ENCODE assay signal across 16 mouse cellular contexts in the genomic region with DNA sequence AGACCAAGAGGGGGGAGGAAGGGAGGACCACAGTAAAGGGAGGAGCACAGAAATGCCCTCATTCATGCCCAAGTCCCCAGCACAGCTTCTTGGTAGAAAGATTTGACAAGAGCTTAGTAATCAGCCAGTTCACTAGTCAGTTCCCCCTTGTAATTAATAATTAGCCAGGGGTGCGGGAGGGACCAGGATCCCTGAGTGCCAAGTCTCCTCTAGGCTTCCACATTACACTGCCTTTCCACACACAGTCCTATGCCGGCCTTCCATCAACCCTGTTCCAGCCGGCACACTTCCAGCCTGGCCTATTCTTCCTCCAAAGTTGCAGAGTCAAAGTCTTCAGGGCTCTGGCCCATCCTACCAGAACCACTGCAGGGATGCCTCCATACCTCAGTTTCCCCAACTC. TPM values are rescaled to one million over a fixed set of nuclear protein-coding genes. Genes with fewer than 3 reads are reported as not detected.
DNase-seq lines count a peak whose midpoint lies in the region; ATAC-seq and TF ChIP-seq lines count a peak whose summit lies in the region.
"Had no signal": no experiment of that assay in that cellular context is flagged by ENCODE, and none has a peak within 500 bp of the region (broad histone marks: within the 10 kb centered on the region; RNA-seq: fewer than 3 reads in every experiment).

No protein-coding gene starts in this region.

- whole genome bisulfite sequencing in hindbrain, embryonic 10.5 days, result 94% methylated on average over 3 of the region's 3 CpGs
- WGBS in hindbrain, embryonic 16.5 days, result 84% methylated on average over 3 of the region's 3 CpGs
- WGBS in intestine, embryonic 16.5 days, result 70% methylated on average over 3 of the region's 3 CpGs
- WGBS in kidney, embryonic 16.5 days, result 63% methylated on average over 3 of the region's 3 CpGs
- WGBS in liver, embryonic 15.5 days (ENCODE audit: insufficient replicate concordance), result 72% methylated on average over 3 of the region's 3 CpGs

- intact Hi-C loops in heart, postnatal 10 days (cut with DNase I), result no loop called here

- TF ChIP-seq CTCF in layer of hippocampus, adult 2 months (conservative IDR thresholded peaks at IDR 0.05), result no peak

- no peak for ATAC-seq in hindbrain, embryonic 16.5 days
- peak; percentile 54 for ATAC-seq in intestine, embryonic 16.5 days
- ATAC-seq in kidney, embryonic 16.5 days (ENCODE audit: low FRiP score, low TSS enrichment), result peak; percentile 53
- no peak for ATAC-seq in liver, embryonic 15.5 days (ENCODE audit: insufficient read depth)
- ATAC-seq: forebrain, embryonic 16.5 days; inflammation-experienced regulatory T-cells, adult 6 months had no signal

- H3K4me2 ChIP-seq in hindbrain, embryonic 16.5 days (ENCODE audit: low read length), result no peak overlapping the region
- H3K4me2 ChIP-seq in intestine, embryonic 16.5 days (ENCODE audit: low read depth, low read length), result peak overlapping the region; percentile 37
- H3K4me2 ChIP-seq in kidney, embryonic 16.5 days (replicated peaks; ENCODE audit: low read depth, low read length), result no peak overlapping the region
- peak overlapping the region; percentile 29; the same call in 1 of the 2 replicates for H3K4me2 ChIP-seq in liver, embryonic 15.5 days
- H3K4me2 ChIP-seq: limb, embryonic 12.5 days had no signal

- no peaks in the 10 kb centered on the region for H3K9me3 ChIP-seq in hindbrain, embryonic 10.5 days
- no peaks in the 10 kb centered on the region for H3K9me3 ChIP-seq in hindbrain, embryonic 16.5 days (ENCODE audit: control insufficient read depth, low read length)
- no peaks in the 10 kb centered on the region for H3K9me3 ChIP-seq in intestine, embryonic 16.5 days (ENCODE audit: control insufficient read depth, low read length)
- H3K9me3 ChIP-seq in kidney, embryonic 16.5 days (ENCODE audit: low read length), result no peaks in the 10 kb centered on the region
- no peaks in the 10 kb centered on the region for H3K9me3 ChIP-seq in liver, embryonic 15.5 days (replicated peaks)
- H3K9me3 ChIP-seq: limb, embryonic 12.5 days; megakaryocyte, embryonic 14.5 days had no signal

- H3K4me1 ChIP-seq in hindbrain, embryonic 10.5 days (replicated peaks), result peaks cover 91% of the 10 kb centered on the region
- H3K4me1 ChIP-seq in hindbrain, embryonic 16.5 days (ENCODE audit: control insufficient read depth, insufficient read depth, low read depth, low read length), result peaks cover 53% of the 10 kb centered on the region
- H3K4me1 ChIP-seq in intestine, embryonic 16.5 days (ENCODE audit: control insufficient read depth, insufficient read depth, low read length), result peaks cover 58% of the 10 kb centered on the region
- peaks cover 76% of the 10 kb centered on the region for H3K4me1 ChIP-seq in kidney, embryonic 16.5 days (ENCODE audit: insufficient read depth, low read length)
- H3K4me1 ChIP-seq in liver, embryonic 15.5 days (replicated peaks), result peaks cover 84% of the 10 kb centered on the region

- no peak overlapping the region for H3K9ac ChIP-seq in hindbrain, embryonic 16.5 days (ENCODE audit: low read depth, low read length)
- H3K9ac ChIP-seq in intestine, embryonic 16.5 days (ENCODE audit: low read depth, low read length), result no peak overlapping the region
- no peak overlapping the region for H3K9ac ChIP-seq in kidney, embryonic 16.5 days (replicated peaks; ENCODE audit: low read length)
- no peak overlapping the region for H3K9ac ChIP-seq in liver, embryonic 15.5 days
- H3K9ac ChIP-seq: limb, embryonic 12.5 days had no signal

- peak overlapping the region; percentile 29; the same call in 1 of the 2 replicates for H3K27ac ChIP-seq in hindbrain, embryonic 10.5 days
- H3K27ac ChIP-seq in hindbrain, embryonic 16.5 days (ENCODE audit: low read depth, low read length), result no peak overlapping the region
- H3K27ac ChIP-seq in intestine, embryonic 16.5 days (ENCODE audit: low read length), result peak overlapping the region; percentile 35; the same call in 1 of the 2 replicates
- H3K27ac ChIP-seq in kidney, embryonic 16.5 days (ENCODE audit: low read length), result peak overlapping the region; percentile 64
- H3K27ac ChIP-seq in liver, embryonic 15.5 days (replicated peaks), result no peak overlapping the region; the same call in 1 of the 2 replicates
- H3K27ac ChIP-seq in layer of hippocampus, adult 2 months, result no peak overlapping the region
- H3K27ac ChIP-seq: limb, embryonic 12.5 days had no signal

- H3K36me3 ChIP-seq in hindbrain, embryonic 10.5 days, result peaks cover 24% of the 10 kb centered on the region
- no peaks in the 10 kb centered on the region for H3K36me3 ChIP-seq in hindbrain, embryonic 16.5 days (ENCODE audit: control insufficient read depth, insufficient read depth, low read length)
- H3K36me3 ChIP-seq in intestine, embryonic 16.5 days (ENCODE audit: control insufficient read depth, insufficient read depth, low read length), result no peaks in the 10 kb centered on the region; the same call in 1 of the 2 replicates
- H3K36me3 ChIP-seq in kidney, embryonic 16.5 days (ENCODE audit: insufficient read depth, low read length), result 0 out of 2 replicates have a peak, but pooled peaks cover 3% of the 10 kb centered on the region
- peaks cover 4% of the 10 kb centered on the region; the same call in 1 of the 2 replicates for H3K36me3 ChIP-seq in liver, embryonic 15.5 days (replicated peaks)
- H3K36me3 ChIP-seq: limb, embryonic 12.5 days had no signal

- H3K27me3 ChIP-seq in hindbrain, embryonic 10.5 days (ENCODE audit: insufficient read depth, poor library complexity, severe bottlenecking), result peaks cover 35% of the 10 kb centered on the region
- no peaks in the 10 kb centered on the region; the same call in 1 of the 2 replicates for H3K27me3 ChIP-seq in hindbrain, embryonic 16.5 days (replicated peaks; ENCODE audit: control insufficient read depth, insufficient read depth, low read length)
- H3K27me3 ChIP-seq in intestine, embryonic 16.5 days (replicated peaks; ENCODE audit: control insufficient read depth, insufficient read depth, low read length), result no peaks in the 10 kb centered on the region
- H3K27me3 ChIP-seq in kidney, embryonic 16.5 days (ENCODE audit: insufficient read depth, low read length), result no peaks in the 10 kb centered on the region
- H3K27me3 ChIP-seq in liver, embryonic 15.5 days, result peaks cover 38% of the 10 kb centered on the region

- H3K4me3 ChIP-seq in hindbrain, embryonic 10.5 days, result no peak overlapping the region
- no peak overlapping the region for H3K4me3 ChIP-seq in hindbrain, embryonic 16.5 days (ENCODE audit: low read length)
- H3K4me3 ChIP-seq in intestine, embryonic 16.5 days (ENCODE audit: low read length), result no peak overlapping the region
- H3K4me3 ChIP-seq in kidney, embryonic 16.5 days (ENCODE audit: low read length), result no peak overlapping the region
- H3K4me3 ChIP-seq in liver, embryonic 15.5 days (replicated peaks), result no peak overlapping the region
- H3K4me3 ChIP-seq in layer of hippocampus, adult 2 months, result no peak overlapping the region
- H3K4me3 ChIP-seq: limb, embryonic 12.5 days; megakaryocyte, embryonic 14.5 days had no signal

- DNase-seq in hindbrain, embryonic 10.5 days (ENCODE audit: low spot score), result no peak
- no peak for DNase-seq in heart, postnatal 10 days
- DNase-seq in layer of hippocampus, adult 2 months (ENCODE audit: low spot score in 2 of 2), result no peak
- no peak for DNase-seq in cerebellum, postnatal 14 days
- DNase-seq: adrenal gland, adult 2 months; cerebellum, adult 8-10 months; gastrocnemius, postnatal 10 days; thymus, postnatal 25 days had no signal

RNA-seq across cellular contexts. Expression of a gene that starts 4.0 kb away (rescaled TPM):
- 99.4 and 149 TPM in 2 replicates for polyA plus RNA-seq in hindbrain, embryonic 10.5 days (2016; fragmentation: Nextera tagmentation; extraction: Ambion mirVana)
- 43.4 and 45.9 TPM in 2 replicates for polyA plus RNA-seq in hindbrain, embryonic 16.5 days (2015; fragmentation: Nextera tagmentation; extraction: Ambion mirVana)
- polyA plus RNA-seq in intestine, embryonic 16.5 days (2015; fragmentation: Nextera tagmentation; extraction: Ambion mirVana), result 25.7 and 25.9 TPM in 2 replicates
- 32.1 and 34.9 TPM in 2 replicates for polyA plus RNA-seq in kidney, embryonic 16.5 days (2015; fragmentation: Nextera tagmentation; extraction: Ambion mirVana)
- polyA plus RNA-seq in liver, embryonic 15.5 days (2015; fragmentation: Nextera tagmentation; extraction: Ambion mirVana), result 9.8 and 10.1 TPM in 2 replicates
- 1 to 10 TPM; 5.7 to 7.3 TPM for total RNA-seq in heart, postnatal 10 days (2021)
- 1 to 10 TPM; 7.8 to 8.0 TPM for total RNA-seq in layer of hippocampus, adult 2 months (2021)

RNA-seq across cellular contexts. Expression of a gene that starts 20.2 kb away (rescaled TPM):
- 0.90 and 1.3 TPM in 2 replicates for polyA plus RNA-seq in hindbrain, embryonic 10.5 days (2016; fragmentation: Nextera tagmentation; extraction: Ambion mirVana)
- polyA plus RNA-seq in hindbrain, embryonic 16.5 days (2015; fragmentation: Nextera tagmentation; extraction: Ambion mirVana), result 1.8 and 2.3 TPM in 2 replicates
- polyA plus RNA-seq in intestine, embryonic 16.5 days (2015; fragmentation: Nextera tagmentation; extraction: Ambion mirVana), result 6.9 and 7.0 TPM in 2 replicates
- polyA plus RNA-seq in kidney, embryonic 16.5 days (2015; fragmentation: Nextera tagmentation; extraction: Ambion mirVana), result 25.2 and 28.2 TPM in 2 replicates
- polyA plus RNA-seq in liver, embryonic 15.5 days (2015; fragmentation: Nextera tagmentation; extraction: Ambion mirVana), result 1.1 and 1.3 TPM in 2 replicates
- 1 to 10 TPM; 2.1 to 2.6 TPM for total RNA-seq in heart, postnatal 10 days (2021)
- 1 to 10 TPM; 2.8 to 2.9 TPM for total RNA-seq in layer of hippocampus, adult 2 months (2021)

Comparison
In these comparisons a context has a peak if more than half of its experiments do, and no peak if none do; other contexts are left out.
1. H3K27ac ChIP-seq: peak in hindbrain, embryonic 10.5 days (single experiment), intestine, embryonic 16.5 days (single experiment) and kidney, embryonic 16.5 days (single experiment); none in hindbrain, embryonic 16.5 days (single experiment), liver, embryonic 15.5 days (single experiment) and layer of hippocampus, adult 2 months (single experiment).
2. ATAC-seq: peak in intestine, embryonic 16.5 days (single experiment) and kidney, embryonic 16.5 days (single experiment); none in hindbrain, embryonic 16.5 days (single experiment) and liver, embryonic 15.5 days (single experiment).
3. H3K4me2 ChIP-seq: peak in intestine, embryonic 16.5 days (single experiment) and liver, embryonic 15.5 days (single experiment); none in hindbrain, embryonic 16.5 days (single experiment) and kidney, embryonic 16.5 days (single experiment).